Mouse (Mus musculus): ENCODE measurements around the gene Capza1.

DNA sequence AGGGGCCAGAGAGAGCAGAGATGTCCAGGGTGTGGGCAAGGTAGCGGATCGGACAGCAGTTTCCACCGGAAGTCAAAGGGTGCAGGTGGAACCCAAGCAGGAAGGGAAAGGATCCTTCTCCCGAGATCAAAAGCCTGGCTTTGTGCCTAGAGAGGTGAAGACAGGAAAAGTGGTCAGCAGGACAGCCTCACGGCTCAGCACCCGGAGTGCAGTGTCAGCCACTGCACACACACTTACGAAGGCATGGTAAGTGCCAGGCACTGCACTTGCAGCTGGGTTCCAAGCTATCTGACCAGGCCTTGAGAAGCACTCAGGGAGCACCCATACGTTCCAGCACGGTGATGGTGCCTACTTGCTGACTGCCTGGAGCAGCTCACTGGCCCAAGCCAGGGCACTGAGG is 58.8 kb downstream of the Capza1 start:
- TF ChIP-seq EP300 (IDR thresholded peaks at IDR 0.05; ENCODE audit: low read depth in 1 of 2, low read length in 2 of 2) (no peak), POLR2AphosphoS2 (IDR thresholded peaks at IDR 0.05; ENCODE audit: low read length) (no peak), MEF2A (IDR thresholded peaks at IDR 0.05; ENCODE audit: extremely low read depth, insufficient replicate concordance, low read depth, low read length, poor library complexity, severe bottlenecking) (no peak), MAFK (IDR thresholded peaks at IDR 0.05; ENCODE audit: borderline replicate concordance, low read depth, low read length) (no peak), ZKSCAN1 (IDR thresholded peaks at IDR 0.05; ENCODE audit: low read depth, low read length) (no peak), SIN3A (IDR thresholded peaks at IDR 0.05; ENCODE audit: low read length) (no peak), MAX (IDR thresholded peaks at IDR 0.05; ENCODE audit: low read length) (no peak), CHD1 (IDR thresholded peaks at IDR 0.05; ENCODE audit: low read depth, low read length) (no peak), POLR2A (IDR thresholded peaks at IDR 0.05; ENCODE audit: control insufficient read depth in 1 of 2, insufficient read depth in 1 of 2, low read depth in 1 of 2, low read length in 2 of 2, poor library complexity in 1 of 2) (no peak), ZC3H11A (IDR thresholded peaks at IDR 0.05; ENCODE audit: low read depth, low read length) (no peak), USF1 (IDR thresholded peaks at IDR 0.05; ENCODE audit: low read depth, low read length) (no peak), GATA1 (IDR thresholded peaks at IDR 0.05; ENCODE audit: low read depth, low read length) (no peak), CTCF (IDR thresholded peaks at IDR 0.05 in 2 of 3, conservative IDR thresholded peaks at IDR 0.05 in 1 of 3; ENCODE audit: control insufficient read depth in 1 of 3, insufficient read depth in 1 of 3, low read depth in 2 of 3, low read length in 3 of 3, poor library complexity in 1 of 3, severe bottlenecking in 1 of 3) (no peak)

Data from MEL (cell line).